Mouse (Mus musculus) heart, adult 2 months (tissue): ENCODE results near the gene Kcnj4.

Source experiments
- EP300 ChIP-seq: fragments of 200-500 bp; IDR thresholded peaks from 2 replicates; pipeline ENCODE4 v1.6.1; 2011; ENCODE audit warnings: low read depth, low read length, control low read depth; ENCODE audit not compliant: insufficient read depth
- POLR2A ChIP-seq: fragments of 200-500 bp; IDR thresholded peaks from 2 replicates; pipeline ENCODE4 v1.6.1; 2011; ENCODE audit warnings: mild to moderate bottlenecking, low read depth, low read length, control low read depth; ENCODE audit not compliant: insufficient read depth

GRCm38 (mm10) chr15:79519400-79520220 lies 14.6 kb upstream of the Kcnj4 start:
- TF ChIP-seq EP300 (no peak), POLR2A (no peak)
